Mouse (Mus musculus) skeletal muscle tissue, postnatal 0 days (tissue): ENCODE measurements around the gene St8sia1. TPM values are rescaled to one million over a fixed set of nuclear protein-coding genes. Genes with fewer than 3 reads are reported as not detected.

Experiments
- polyA plus RNA-seq: library from polyadenylated mRNA; unstranded; fragments of >200 nt; fragmentation: Nextera tagmentation; extraction: Ambion mirVana; gene quantifications from 2 replicates; pipeline ENCODE4 v1.2.1, GENCODE M21; 2015

St8sia1 gene
- polyA plus RNA-seq: 0.15 and 0.21 TPM in 2 replicates

DNA sequence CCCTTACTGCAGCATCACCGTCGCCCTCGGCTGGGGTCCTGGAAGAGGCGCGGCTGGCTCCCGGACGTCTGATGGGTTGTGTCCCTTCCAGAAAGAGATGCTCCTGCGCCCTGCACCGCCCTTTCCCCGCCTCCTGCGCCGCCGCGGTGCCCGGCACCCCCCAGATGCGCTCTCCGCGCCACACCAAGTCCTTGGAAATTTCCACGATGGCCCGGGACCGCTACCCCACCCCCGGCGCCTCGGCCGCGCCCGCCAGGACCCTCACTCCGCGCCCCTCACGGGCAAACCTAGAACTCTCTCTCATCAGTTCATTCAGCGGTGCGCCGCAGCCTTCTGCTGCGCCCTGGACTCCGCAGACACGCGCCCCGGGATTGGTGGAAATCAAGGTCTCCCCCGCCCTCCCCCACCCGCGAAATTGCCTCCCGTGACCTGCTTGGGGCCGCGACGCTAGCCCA, at the start of gene St8sia1:
St8sia1 (minus strand) TSS at position 377 of the 455 bp plus-strand sequence.

DNA sequence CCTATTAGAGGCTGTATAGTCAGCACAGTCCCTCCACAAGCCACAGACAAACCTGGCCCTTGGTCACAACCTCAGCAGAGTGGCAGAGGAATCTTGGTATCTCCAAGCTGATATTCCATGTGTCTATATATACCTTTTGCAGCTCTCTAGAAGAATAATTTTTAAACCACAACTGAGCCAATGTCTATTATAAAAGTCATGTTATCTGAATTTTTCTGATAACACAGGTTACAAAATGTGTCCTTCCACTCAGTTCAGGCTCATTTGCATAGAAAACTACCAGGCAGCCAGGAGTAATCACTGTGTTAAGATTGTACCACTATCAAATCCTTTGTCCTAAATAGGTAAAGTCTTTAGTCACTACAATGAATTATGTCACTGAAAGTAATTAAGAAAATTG, 159.8 kb downstream of the St8sia1 start, which contains the start of gene Sult6b2:
Sult6b2 (minus strand) TSS at position 101 of the 400 bp plus-strand sequence.

Other genes with a start within 250 kb of the St8sia1 start
- gene Cmas, start 207.8 kb downstream of the St8sia1 start, polyA plus RNA-seq: 33.6 and 38.6 TPM in 2 replicates
- gene Sult6b2, start 159.9 kb downstream of the St8sia1 start, polyA plus RNA-seq: not detected in 2 replicates
- gene C2cd5, start 135.7 kb upstream of the St8sia1 start, polyA plus RNA-seq: 5.6 and 7.9 TPM in 2 replicates
- 5.5 and 5.8 TPM in 2 replicates for gene Etnk1, start 202.8 kb upstream of the St8sia1 start, polyA plus RNA-seq